Mouse (Mus musculus) cerebellum, postnatal 10 days (tissue): Measurements from ENCODE around the gene Kcnn4.

Experiments used
- DNase-seq, 2 experiments: peaks; one replicate each; pipeline ENCODE4 v3.0.0; 2021; ENCODE audit warnings: mixed read lengths in 2 of 2

Gene Kcnn4

GRCm38 (mm10) chr7:24366716-24367632, 3.1 kb upstream of the Kcnn4 start:
- DNase-seq: no peak

DNA sequence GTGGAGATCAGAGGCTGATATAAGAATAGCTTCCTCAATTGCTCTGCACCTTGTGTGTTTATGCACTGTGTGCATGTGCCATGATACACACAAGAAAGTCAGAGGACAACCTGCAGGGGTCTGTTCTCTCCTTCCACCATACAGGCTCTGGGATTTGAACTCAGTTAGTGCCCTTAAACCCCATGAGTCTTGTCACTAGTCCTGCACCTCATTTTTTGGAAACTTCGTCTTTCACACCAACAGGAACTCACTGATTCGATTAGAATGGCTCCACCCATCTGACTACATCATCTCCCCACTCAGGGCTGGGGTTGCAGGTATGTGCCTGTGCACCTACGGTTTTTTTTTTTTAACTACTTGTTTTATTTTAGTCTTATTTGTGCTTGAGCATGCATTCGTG, 1.8 kb upstream of the Kcnn4 start:
- DNase-seq: no peak

DNA sequence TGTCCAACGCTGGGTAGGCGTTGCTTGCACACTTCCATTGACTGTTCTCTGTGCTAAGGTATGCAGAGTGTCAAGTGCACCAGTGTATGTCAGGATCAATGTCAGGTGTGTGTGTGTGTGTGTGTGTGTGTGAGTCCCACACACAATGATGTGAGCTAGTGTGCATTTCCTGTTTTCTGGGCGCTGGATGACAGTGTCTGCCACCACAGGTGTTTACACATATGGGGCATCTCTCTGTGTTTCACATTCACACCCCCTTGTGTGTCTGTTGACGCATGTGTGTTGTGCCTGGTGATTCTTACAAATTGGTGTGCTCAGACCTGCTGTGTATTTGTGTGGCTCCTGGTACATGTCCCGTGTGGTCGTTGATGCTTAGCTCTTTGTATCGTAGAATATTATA, 1.1 kb upstream of the Kcnn4 start:
- no peak for DNase-seq

DNA sequence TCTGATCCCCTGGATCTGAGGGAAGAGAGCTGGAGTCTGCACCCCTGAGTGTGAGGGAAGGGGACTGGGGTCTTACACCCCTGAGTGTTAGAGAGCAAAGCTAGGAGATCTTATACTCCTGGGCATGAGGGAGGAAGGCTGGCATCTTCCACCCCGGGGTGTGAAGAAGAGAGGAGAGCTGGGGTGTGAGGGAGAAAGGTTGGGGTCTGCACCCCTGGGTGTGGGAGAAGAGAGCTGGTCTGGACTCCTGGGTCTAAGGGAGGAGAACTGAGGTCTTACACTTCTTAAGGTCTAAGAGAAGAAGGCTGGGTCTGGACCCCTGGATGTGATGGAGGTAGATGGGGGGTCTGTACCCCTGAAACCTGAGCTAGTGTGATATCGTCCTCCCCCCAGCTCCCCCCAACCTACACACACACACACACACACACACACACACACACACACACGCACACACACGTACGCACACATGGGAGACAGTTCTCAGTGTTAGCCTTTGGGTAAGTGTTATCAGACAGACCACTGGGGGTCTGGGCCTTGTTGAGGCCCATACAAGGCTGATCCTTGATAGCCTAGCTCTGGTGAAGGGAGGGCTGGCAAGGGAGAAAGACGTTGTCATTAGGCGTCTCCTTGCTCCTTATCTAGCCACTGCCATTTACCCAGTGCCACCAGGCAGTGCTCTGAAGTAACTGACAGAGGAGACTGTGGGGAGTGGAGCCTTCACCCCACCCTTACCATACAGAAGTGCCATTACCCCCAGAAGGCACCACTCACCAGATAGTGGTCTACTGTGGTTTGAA, 1.1 kb downstream of the Kcnn4 start:
- DNase-seq: no peak

DNA sequence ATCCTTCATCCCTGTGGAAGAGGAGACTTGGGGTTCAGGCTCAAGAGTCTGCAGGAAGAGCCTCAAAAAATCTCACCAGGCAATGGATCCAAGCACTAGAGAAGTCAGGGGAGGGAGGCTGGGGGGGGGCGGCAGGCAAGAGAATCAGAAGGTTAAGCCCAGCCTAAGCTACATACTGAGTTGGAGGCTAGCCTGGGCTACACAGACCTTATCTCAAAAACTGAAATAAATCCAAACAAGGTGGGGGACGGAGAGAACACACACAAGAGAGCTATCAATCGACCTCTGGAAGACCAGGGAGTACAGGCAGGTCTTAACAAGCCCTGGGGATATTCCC, 1.7 kb downstream of the Kcnn4 start:
- no peak for DNase-seq

- DNase-seq: no peak
Observed at GRCm38 (mm10) chr7:24372300-24372699, 2.2 kb downstream of the Kcnn4 start.

DNA sequence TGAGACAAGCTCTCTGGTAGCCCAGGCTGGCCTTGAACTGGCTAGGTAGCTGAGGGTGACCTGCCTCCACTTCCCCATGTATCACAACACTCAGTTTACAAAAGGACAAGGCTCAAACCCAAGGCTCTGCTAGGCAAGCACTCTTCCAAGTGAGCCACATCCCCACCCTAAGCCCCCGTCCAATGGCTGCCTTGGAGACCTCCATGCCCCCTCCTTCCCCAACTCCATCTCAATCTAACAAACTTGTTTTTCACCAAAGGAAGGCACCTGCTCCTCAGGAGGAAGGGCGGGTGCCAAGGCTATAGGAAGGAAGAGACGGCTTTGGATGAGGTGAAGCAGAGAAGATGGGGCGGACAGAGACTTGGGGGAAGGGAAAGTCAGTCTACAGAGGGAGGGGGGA, 2.7 kb downstream of the Kcnn4 start:
- no peak for DNase-seq

GRCm38 (mm10) chr7:24373538-24374379, 3.7 kb downstream of the Kcnn4 start:
- peak; percentile 64 to 68 for DNase-seq

GRCm38 (mm10) chr7:24376456-24376855, 6.4 kb downstream of the Kcnn4 start:
- no peak for DNase-seq

- DNase-seq: peak; percentile 56 to 61
Observed at GRCm38 (mm10) chr7:24377091-24377865, 7.2 kb downstream of the Kcnn4 start.

DNA sequence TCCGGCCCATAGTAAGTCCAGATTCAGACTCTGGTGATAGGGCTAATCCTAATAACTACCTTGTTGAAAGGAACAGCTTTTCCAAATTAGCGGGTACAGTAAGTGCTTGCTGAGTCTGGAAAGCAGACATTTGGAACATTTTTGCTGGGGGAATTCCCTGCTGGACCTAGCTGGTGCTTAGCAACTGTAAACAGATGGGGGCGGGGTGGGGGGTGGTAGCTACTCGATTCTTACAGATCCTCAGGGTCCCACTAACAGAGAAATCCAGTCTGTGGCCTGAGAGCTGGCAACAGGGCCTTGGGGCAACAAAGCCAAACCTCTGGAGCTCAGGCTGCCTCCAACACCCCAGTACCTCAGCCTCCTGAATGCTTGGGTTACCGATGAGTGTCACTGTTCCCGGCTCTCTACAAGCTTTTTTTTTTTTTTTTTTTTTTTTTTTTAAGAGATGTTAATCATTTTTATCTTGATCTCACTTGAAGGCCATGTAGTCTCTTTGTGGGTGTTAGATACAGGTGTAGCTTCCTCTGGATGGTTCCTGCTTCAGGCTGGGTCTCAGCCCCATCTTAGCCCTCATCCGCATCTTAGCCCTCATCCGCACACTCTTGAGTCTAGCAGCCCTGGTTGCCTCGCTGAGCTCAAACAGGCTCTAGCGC, 8.1 kb downstream of the Kcnn4 start:
- no peak for DNase-seq

- DNase-seq: no peak
Observed at GRCm38 (mm10) chr7:24379934-24380333, 9.9 kb downstream of the Kcnn4 start.

DNA sequence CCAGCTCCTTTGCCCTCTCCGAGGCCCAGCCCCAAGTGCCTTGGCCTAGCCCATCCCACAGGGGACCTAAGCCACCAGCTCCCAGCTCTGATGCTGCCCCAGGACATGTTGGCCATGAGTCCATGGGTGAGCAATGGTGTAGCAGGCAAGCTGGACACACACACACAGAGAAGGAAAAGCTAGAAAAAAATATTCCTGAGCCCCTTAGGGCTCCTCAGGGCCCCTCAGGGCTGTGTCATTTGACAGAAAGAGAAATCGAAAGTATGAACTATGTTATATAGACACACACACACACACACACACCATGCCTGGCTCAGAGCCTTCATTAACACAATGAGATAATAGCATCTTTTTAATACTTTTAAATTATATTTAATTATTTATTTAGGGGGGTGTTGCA, 10.3 kb downstream of the Kcnn4 start:
- no peak for DNase-seq

DNA sequence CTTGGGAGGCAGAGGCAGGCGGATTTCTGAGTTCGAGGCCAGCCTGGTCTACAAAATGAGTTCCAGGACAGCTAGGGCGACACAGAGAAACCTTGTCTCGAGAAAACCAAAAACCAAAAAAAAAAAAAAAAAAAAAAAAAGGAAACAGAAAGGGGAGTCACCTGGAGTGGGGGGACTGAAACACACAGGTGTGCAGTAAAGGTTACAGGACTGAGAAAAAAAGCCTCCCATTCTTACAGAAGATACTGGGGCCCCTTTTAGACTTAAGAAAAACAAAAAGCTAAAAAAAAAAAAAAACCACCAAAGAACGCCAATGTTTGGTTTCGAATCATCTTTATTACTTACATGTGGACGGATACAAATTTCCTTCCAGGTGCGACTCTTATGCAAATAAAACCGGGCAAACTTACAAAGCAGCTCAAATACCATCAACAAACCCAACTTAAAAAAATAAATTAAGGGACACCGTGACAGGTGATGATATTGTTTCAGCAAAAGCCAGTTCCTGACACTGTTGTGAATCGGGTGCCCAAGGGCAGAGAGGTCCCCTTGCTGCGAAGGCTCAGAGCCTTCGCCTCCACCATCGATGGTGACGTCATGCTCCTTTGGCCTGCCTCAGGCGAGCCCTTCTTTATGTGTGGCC, 12.8 kb downstream of the Kcnn4 start:
- no peak for DNase-seq

GRCm38 (mm10) chr7:24384070-24384469, 14.0 kb downstream of the Kcnn4 start:
- no peak for DNase-seq

GRCm38 (mm10) chr7:24384827-24385226, 14.8 kb downstream of the Kcnn4 start:
- DNase-seq: peak; percentile 89 to 93

GRCm38 (mm10) chr7:24387059-24387556, 17.0 kb downstream of the Kcnn4 start:
- DNase-seq: no peak

- DNase-seq: no peak
Observed at GRCm38 (mm10) chr7:24389516-24390187, 19.6 kb downstream of the Kcnn4 start.

GRCm38 (mm10) chr7:24390512-24390911, 20.4 kb downstream of the Kcnn4 start:
- no peak for DNase-seq

DNA sequence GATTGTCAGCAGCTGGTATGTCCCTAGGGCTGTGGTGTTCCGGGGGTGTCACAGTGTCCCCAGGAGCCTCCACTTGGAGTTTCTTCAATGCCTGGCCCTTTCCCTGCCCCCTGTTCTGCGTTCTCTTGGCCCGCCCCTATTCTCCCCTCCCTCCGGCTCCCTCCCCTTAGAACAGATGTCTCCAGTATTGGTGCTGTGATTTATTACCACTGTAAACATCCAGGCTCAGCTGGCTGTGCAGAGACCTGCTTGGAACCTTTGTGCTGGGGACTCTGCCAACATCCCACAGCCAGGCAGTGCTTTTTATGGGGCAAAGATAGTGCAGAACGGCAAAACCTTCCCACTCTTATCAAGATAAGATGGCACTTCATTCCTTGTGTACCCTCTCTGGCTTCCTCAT, 21.0 kb downstream of the Kcnn4 start:
- no peak for DNase-seq
